Comparison of ENCODE assay signal across 8 mouse cellular contexts in the genomic region with DNA sequence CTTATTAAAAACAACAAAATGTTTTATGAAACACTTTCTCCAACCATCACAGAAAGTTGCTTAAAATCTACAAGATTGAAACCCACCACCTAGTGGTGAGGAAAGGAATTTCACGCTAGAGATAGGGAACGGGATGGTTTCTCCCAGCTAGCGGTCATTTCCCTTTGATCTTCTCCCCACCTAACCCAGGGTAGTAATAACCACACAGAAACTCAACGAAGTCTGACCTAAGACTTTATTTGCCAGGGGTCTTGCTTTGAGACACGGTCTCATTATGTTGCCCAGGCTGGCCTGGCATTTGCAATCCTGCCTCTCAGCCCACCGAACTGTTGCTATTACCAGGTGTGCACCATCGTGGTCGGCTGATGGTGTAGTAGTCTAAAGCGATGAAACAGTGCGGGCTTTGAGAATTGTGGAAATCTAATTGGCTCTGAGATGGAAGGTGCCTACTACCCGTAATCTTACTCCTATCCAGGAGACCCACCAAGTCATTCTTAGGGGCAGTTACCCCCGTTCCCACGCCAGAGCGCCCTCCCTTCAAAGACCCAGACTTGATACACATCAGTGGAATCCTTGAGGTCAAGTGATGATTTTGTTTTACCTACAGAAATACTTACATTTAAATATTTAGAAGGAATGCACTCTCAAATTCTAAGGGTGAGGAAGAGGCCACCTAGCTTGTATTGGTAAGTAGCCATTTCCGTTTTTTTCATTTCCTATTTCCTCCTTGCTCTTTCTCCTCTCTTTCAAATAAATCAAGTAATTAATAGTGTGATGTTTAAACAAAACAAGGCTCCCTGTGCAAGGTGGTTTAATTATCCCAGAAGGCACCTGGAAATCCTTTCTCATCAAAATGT. TPM values are rescaled to one million over a fixed set of nuclear protein-coding genes. Genes with fewer than 3 reads are reported as not detected.
A peak's percentile ranks its signal among the peaks of the same experiment; 100 is the strongest.
DNase-seq lines count a peak whose midpoint lies in the region; ATAC-seq and TF ChIP-seq lines count a peak whose summit lies in the region.

No protein-coding gene starts in this region.

- H3K9me3 ChIP-seq in megakaryocyte, embryonic 14.5 days: no peaks in the 10 kb centered on the region
- no peaks in the 10 kb centered on the region for H3K9me3 ChIP-seq in forebrain, embryonic 12.5 days
- no peaks in the 10 kb centered on the region for H3K9me3 ChIP-seq in hindbrain, postnatal 0 days (ENCODE audit: low read length)
- no peaks in the 10 kb centered on the region for H3K9me3 ChIP-seq in limb, embryonic 12.5 days
- H3K9me3 ChIP-seq in midbrain, embryonic 15.5 days: no peaks in the 10 kb centered on the region
- H3K9me3 ChIP-seq in stomach, embryonic 16.5 days (replicated peaks; ENCODE audit: control insufficient read depth, low read length): no peaks in the 10 kb centered on the region

- 16% methylated on average over 15 of the region's 15 CpGs for WGBS in forebrain, embryonic 12.5 days
- WGBS in hindbrain, postnatal 0 days: 10% methylated on average over 15 of the region's 15 CpGs
- WGBS in limb, embryonic 12.5 days: 14% methylated on average over 15 of the region's 15 CpGs
- WGBS in midbrain, embryonic 15.5 days: 12% methylated on average over 15 of the region's 15 CpGs
- 12% methylated on average over 15 of the region's 15 CpGs for WGBS in stomach, embryonic 16.5 days

- peak; percentile 73 for DNase-seq in c-Kit-positive CD71-positive TER-119-negative erythroid progenitor cells, embryonic 14.5 days (ENCODE audit: low read depth)
- DNase-seq in hindbrain, postnatal 0 days (ENCODE audit: low spot score): peak; percentile 84

- TF ChIP-seq CTCF in hindbrain, postnatal 0 days (IDR thresholded peaks at IDR 0.05; ENCODE audit: low read depth): peak; percentile 90

- no peaks in the 10 kb centered on the region for H3K27me3 ChIP-seq in megakaryocyte, embryonic 14.5 days (replicated peaks)
- H3K27me3 ChIP-seq in forebrain, embryonic 12.5 days: peaks cover 4% of the 10 kb centered on the region
- H3K27me3 ChIP-seq in hindbrain, postnatal 0 days (ENCODE audit: insufficient read depth, low read length): no peaks in the 10 kb centered on the region
- H3K27me3 ChIP-seq in limb, embryonic 12.5 days: no peaks in the 10 kb centered on the region
- H3K27me3 ChIP-seq in midbrain, embryonic 15.5 days (replicated peaks): no peaks in the 10 kb centered on the region
- no peaks in the 10 kb centered on the region for H3K27me3 ChIP-seq in stomach, embryonic 16.5 days (ENCODE audit: control insufficient read depth, insufficient read depth, low read length)

- H3K4me3 ChIP-seq in megakaryocyte, embryonic 14.5 days (replicated peaks): peak overlapping the region; percentile 98
- peak overlapping the region; percentile 94 for H3K4me3 ChIP-seq in forebrain, embryonic 12.5 days (replicated peaks)
- H3K4me3 ChIP-seq in hindbrain, postnatal 0 days (ENCODE audit: low read length): peak overlapping the region; percentile 92
- peak overlapping the region; percentile 94; the same call in 1 of the 2 replicates for H3K4me3 ChIP-seq in limb, embryonic 12.5 days (replicated peaks)
- H3K4me3 ChIP-seq in midbrain, embryonic 15.5 days: peak overlapping the region; percentile 95
- peak overlapping the region; percentile 72 for H3K4me3 ChIP-seq in stomach, embryonic 16.5 days (replicated peaks; ENCODE audit: low read length)

- H3K4me2 ChIP-seq in forebrain, embryonic 12.5 days: peak overlapping the region; percentile 68
- H3K4me2 ChIP-seq in hindbrain, postnatal 0 days (ENCODE audit: low read depth, low read length): peak overlapping the region; percentile 63
- H3K4me2 ChIP-seq in limb, embryonic 12.5 days: peak overlapping the region; percentile 88
- H3K4me2 ChIP-seq in midbrain, embryonic 15.5 days: peak overlapping the region; percentile 74
- H3K4me2 ChIP-seq in stomach, embryonic 16.5 days (ENCODE audit: low read depth, low read length): peak overlapping the region; percentile 60

- no peak overlapping the region for H3K9ac ChIP-seq in forebrain, embryonic 12.5 days
- no peak overlapping the region for H3K9ac ChIP-seq in hindbrain, postnatal 0 days (replicated peaks; ENCODE audit: low read length)
- no peak overlapping the region for H3K9ac ChIP-seq in limb, embryonic 12.5 days (replicated peaks)
- H3K9ac ChIP-seq in midbrain, embryonic 15.5 days: no peak overlapping the region
- H3K9ac ChIP-seq in stomach, embryonic 16.5 days (ENCODE audit: low read length): 0 out of 2 replicates have a peak overlapping the region, but pooled peaks have one; percentile 31

- no peak for ATAC-seq in megakaryocyte, adult 5-6 weeks (ENCODE audit: poor library complexity, severe bottlenecking)
- ATAC-seq in forebrain, embryonic 12.5 days (ENCODE audit: low FRiP score): no peak
- ATAC-seq in hindbrain, postnatal 0 days: no peak
- no peak for ATAC-seq in limb, embryonic 12.5 days (ENCODE audit: insufficient number of reproducible peaks, insufficient read depth, low FRiP score, low TSS enrichment, low read depth)
- no peak for ATAC-seq in midbrain, embryonic 15.5 days (replicated peaks)
- no peak for ATAC-seq in stomach, embryonic 16.5 days (ENCODE audit: insufficient read depth, low FRiP score)

- peaks cover 2% of the 10 kb centered on the region for H3K36me3 ChIP-seq in megakaryocyte, embryonic 14.5 days (replicated peaks; ENCODE audit: low read length)
- no peaks in the 10 kb centered on the region for H3K36me3 ChIP-seq in forebrain, embryonic 12.5 days (replicated peaks)
- no peaks in the 10 kb centered on the region for H3K36me3 ChIP-seq in hindbrain, postnatal 0 days (ENCODE audit: insufficient read depth, low read length)
- H3K36me3 ChIP-seq in limb, embryonic 12.5 days: no peaks in the 10 kb centered on the region
- no peaks in the 10 kb centered on the region for H3K36me3 ChIP-seq in midbrain, embryonic 15.5 days (replicated peaks)
- H3K36me3 ChIP-seq in stomach, embryonic 16.5 days (ENCODE audit: control insufficient read depth, insufficient read depth, low read length): no peaks in the 10 kb centered on the region

- H3K4me1 ChIP-seq in megakaryocyte, embryonic 14.5 days: peaks cover 59% of the 10 kb centered on the region
- H3K4me1 ChIP-seq in forebrain, embryonic 12.5 days: peaks cover 25% of the 10 kb centered on the region
- 0 out of 2 replicates have a peak, but pooled peaks cover 2% of the 10 kb centered on the region for H3K4me1 ChIP-seq in hindbrain, postnatal 0 days (ENCODE audit: insufficient read depth, low read length)
- H3K4me1 ChIP-seq in limb, embryonic 12.5 days (replicated peaks): peaks cover 20% of the 10 kb centered on the region
- H3K4me1 ChIP-seq in midbrain, embryonic 15.5 days: peaks cover 27% of the 10 kb centered on the region
- H3K4me1 ChIP-seq in stomach, embryonic 16.5 days (ENCODE audit: control insufficient read depth, insufficient read depth, low read length): peaks cover 11% of the 10 kb centered on the region

- no peak overlapping the region for H3K27ac ChIP-seq in forebrain, embryonic 12.5 days
- no peak overlapping the region for H3K27ac ChIP-seq in hindbrain, postnatal 0 days
- no peak overlapping the region for H3K27ac ChIP-seq in limb, embryonic 12.5 days
- H3K27ac ChIP-seq in midbrain, embryonic 15.5 days: 0 out of 2 replicates have a peak overlapping the region, but pooled peaks have one; percentile 100
- H3K27ac ChIP-seq in stomach, embryonic 16.5 days (ENCODE audit: low read length): no peak overlapping the region

RNA-seq across cellular contexts. Expression of gene Lcor, which starts 1.2 kb away (rescaled TPM):
- 0.19 TPM in 1 of 2 replicates, not detected in the other for polyA plus RNA-seq in megakaryocyte, embryonic 14.5 days (2012; ENCODE audit: insufficient read depth, low replicate concordance)
- total RNA-seq in megakaryocyte, adult 5-6 weeks (2015): 8.6 and 11.2 TPM in 2 replicates
- 13.3 and 19.6 TPM in 2 replicates for total RNA-seq in megakaryocyte, adult 5-6 weeks (2017)
- polyA plus RNA-seq in forebrain, embryonic 12.5 days (2016; fragmentation: Nextera tagmentation; extraction: Ambion mirVana): 38.0 and 38.9 TPM in 2 replicates
- total RNA-seq in hindbrain, postnatal 0 days (2014; rRNA removed): 12.3 and 13.1 TPM in 2 replicates
- 11.7 and 12.3 TPM in 2 replicates for polyA plus RNA-seq in hindbrain, postnatal 0 days (2015; fragmentation: Nextera tagmentation; extraction: Ambion mirVana)
- polyA plus RNA-seq in limb, embryonic 12.5 days (2016; fragmentation: Nextera tagmentation; extraction: Ambion mirVana): 9.8 and 10.4 TPM in 2 replicates
- polyA plus RNA-seq in midbrain, embryonic 15.5 days (2015; fragmentation: Nextera tagmentation; extraction: Ambion mirVana): 19.6 and 23.5 TPM in 2 replicates
- 17.3 and 17.6 TPM in 2 replicates for polyA plus RNA-seq in stomach, embryonic 16.5 days (2015; fragmentation: Nextera tagmentation; extraction: Ambion mirVana)
